In genomic region chr2:114059608-114060007, GRCm38 (mm10) we compare ENCODE assay signal across 26 mouse cellular contexts. TPM values are rescaled to one million over a fixed set of nuclear protein-coding genes. Genes with fewer than 3 reads are reported as not detected.
"Had no signal": no experiment of that assay in that cellular context is flagged by ENCODE, and none has a peak within 500 bp of the region (broad histone marks: within the 10 kb centered on the region; RNA-seq: fewer than 3 reads in every experiment).

No protein-coding gene starts in this region.

- H3K27me3 ChIP-seq: limb, embryonic 15.5 days; midbrain, embryonic 13.5 days; neural tube, embryonic 12.5 days; neural tube, embryonic 15.5 days; stomach, embryonic 15.5 days had no signal

- H3K4me1 ChIP-seq: neural tube, embryonic 12.5 days; neural tube, embryonic 15.5 days had no signal

- H3K27ac ChIP-seq: kidney, postnatal 0 days; limb, embryonic 12.5 days; limb, embryonic 15.5 days; liver, embryonic 14.5 days; midbrain, embryonic 10.5 days; midbrain, embryonic 13.5 days; neural tube, embryonic 12.5 days; neural tube, embryonic 15.5 days; stomach, embryonic 15.5 days had no signal

- H3K36me3 ChIP-seq: limb, embryonic 12.5 days; limb, embryonic 15.5 days; midbrain, embryonic 10.5 days; midbrain, embryonic 13.5 days; neural tube, embryonic 12.5 days; neural tube, embryonic 15.5 days; stomach, embryonic 15.5 days had no signal

- ATAC-seq: liver, postnatal 0 days; lung, postnatal 0 days had no signal

- DNase-seq: kidney, adult 2 months; kidney, postnatal 4 days; left cerebral cortex, postnatal 4 days; liver, postnatal 0 days; lung, embryonic 14.5 days; right cerebral cortex, adult 18-20 months; right cerebral cortex, postnatal 14 days; right cerebral cortex, postnatal 4 days; thymus, postnatal 25 days had no signal

- H3K4me2 ChIP-seq: limb, embryonic 12.5 days; limb, embryonic 15.5 days; liver, embryonic 11.5 days; lung, embryonic 14.5 days; midbrain, embryonic 13.5 days; neural tube, embryonic 12.5 days; neural tube, embryonic 15.5 days; stomach, embryonic 15.5 days had no signal

- H3K9me3 ChIP-seq: limb, embryonic 12.5 days; limb, embryonic 15.5 days; megakaryocyte, embryonic 14.5 days; midbrain, embryonic 10.5 days; midbrain, embryonic 13.5 days; neural tube, embryonic 12.5 days; neural tube, embryonic 15.5 days; stomach, embryonic 15.5 days had no signal

- H3K4me3 ChIP-seq: limb, embryonic 12.5 days; limb, embryonic 15.5 days; megakaryocyte, embryonic 14.5 days; midbrain, embryonic 10.5 days; midbrain, embryonic 13.5 days; neural tube, embryonic 12.5 days; neural tube, embryonic 15.5 days; stomach, embryonic 15.5 days had no signal

- H3K9ac ChIP-seq: limb, embryonic 12.5 days; limb, embryonic 15.5 days; liver, embryonic 14.5 days; liver, postnatal 0 days; lung, embryonic 14.5 days; midbrain, embryonic 13.5 days; neural tube, embryonic 12.5 days; neural tube, embryonic 15.5 days; stomach, embryonic 15.5 days had no signal

RNA-seq across cellular contexts. Expression of gene Actc1, which starts 6.3 kb away (rescaled TPM):
- total RNA-seq: layer of hippocampus, adult 18-20 months; layer of hippocampus, postnatal 14 days; left cerebral cortex, postnatal 14 days; left cerebral cortex, postnatal 4 days had no signal

RNA-seq across cellular contexts. Expression of gene Gjd2, which starts 46.2 kb away (rescaled TPM):
- polyA plus RNA-seq: kidney, adult 2 months; kidney, embryonic 14.5 days; limb, embryonic 12.5 days; liver, embryonic 11.5 days; liver, embryonic 14.5 days; liver, postnatal 0 days; lung, embryonic 14.5 days; lung, postnatal 0 days; thymus, postnatal 0 days had no signal
